Mouse (Mus musculus): ENCODE data around the gene 2510002D24Rik. TPM values are rescaled to one million over a fixed set of nuclear protein-coding genes. Genes with fewer than 3 reads are reported as not detected.

2510002D24Rik gene
- total RNA-seq (2021) = 10 to 100 TPM; 18.3 to 19.6 TPM
- long read RNA-seq, experiment 1, transcript 2510002D24Rik-201 (3 exons, 1,281 nt) = major isoform, 22 of 25 reads
- long read RNA-seq, experiment 1, partial matches to known transcripts = 1 of 25 reads
- long read RNA-seq, experiment 1, other reads (novel, unspliced or antisense) = 0 of 25 reads
- long read RNA-seq, experiment 2, transcript 2510002D24Rik-201 (3 exons, 1,281 nt) = major isoform, 19 of 23 reads
- long read RNA-seq, experiment 2, partial matches to known transcripts = 0 of 23 reads
- long read RNA-seq, experiment 2, other reads (novel, unspliced or antisense) = 1 of 23 reads

GRCm38 (mm10) chr16:18836468-18837208 is at the start of gene 2510002D24Rik, which contains the start of gene Gm28539:
TSS of gene 2510002D24Rik (plus strand) at chr16:18836578.
TSS of gene Gm28539 (plus strand) at chr16:18836584.
- peak; percentile 89 for DNase-seq

- no peak for DNase-seq
Measured at GRCm38 (mm10) chr16:18786652-18787051, 49.7 kb upstream of the 2510002D24Rik start.

DNA sequence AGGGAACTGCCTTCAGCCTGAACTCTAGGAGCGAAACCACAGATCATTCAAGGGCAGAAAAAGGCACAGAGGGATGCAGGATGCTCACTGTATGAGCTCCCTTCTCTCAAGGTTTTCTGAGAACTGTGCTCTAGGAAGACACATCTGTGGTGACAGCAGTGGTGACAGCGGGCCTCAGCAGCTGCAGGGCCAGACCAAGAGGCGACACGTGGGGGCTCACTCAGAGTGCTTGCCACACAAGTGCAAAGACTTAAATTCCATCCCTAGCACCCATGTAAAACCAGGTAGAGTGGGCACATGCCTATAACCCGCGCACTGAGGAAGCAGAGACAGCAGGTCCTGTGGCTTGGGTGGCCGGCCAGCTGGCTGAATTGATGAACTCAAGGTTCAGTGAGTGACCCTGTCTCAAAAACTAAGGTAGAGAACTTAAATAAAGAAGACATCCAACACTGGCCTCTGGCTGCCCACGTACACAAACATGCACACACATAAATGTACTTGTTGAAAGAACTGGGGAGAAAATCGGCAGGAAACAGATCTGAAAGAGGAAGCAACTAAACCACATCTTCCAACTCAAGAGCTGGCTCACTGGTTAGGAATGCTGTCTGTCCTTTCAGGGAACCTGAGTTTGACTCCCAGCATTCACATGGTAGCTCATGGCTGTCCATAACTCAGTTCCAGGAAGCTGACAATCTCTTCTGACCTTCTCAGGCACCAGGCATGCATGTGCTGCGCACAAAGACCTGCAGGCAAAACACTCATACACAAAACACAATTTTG is 47.6 kb upstream of the 2510002D24Rik start:
- DNase-seq = no peak

DNA sequence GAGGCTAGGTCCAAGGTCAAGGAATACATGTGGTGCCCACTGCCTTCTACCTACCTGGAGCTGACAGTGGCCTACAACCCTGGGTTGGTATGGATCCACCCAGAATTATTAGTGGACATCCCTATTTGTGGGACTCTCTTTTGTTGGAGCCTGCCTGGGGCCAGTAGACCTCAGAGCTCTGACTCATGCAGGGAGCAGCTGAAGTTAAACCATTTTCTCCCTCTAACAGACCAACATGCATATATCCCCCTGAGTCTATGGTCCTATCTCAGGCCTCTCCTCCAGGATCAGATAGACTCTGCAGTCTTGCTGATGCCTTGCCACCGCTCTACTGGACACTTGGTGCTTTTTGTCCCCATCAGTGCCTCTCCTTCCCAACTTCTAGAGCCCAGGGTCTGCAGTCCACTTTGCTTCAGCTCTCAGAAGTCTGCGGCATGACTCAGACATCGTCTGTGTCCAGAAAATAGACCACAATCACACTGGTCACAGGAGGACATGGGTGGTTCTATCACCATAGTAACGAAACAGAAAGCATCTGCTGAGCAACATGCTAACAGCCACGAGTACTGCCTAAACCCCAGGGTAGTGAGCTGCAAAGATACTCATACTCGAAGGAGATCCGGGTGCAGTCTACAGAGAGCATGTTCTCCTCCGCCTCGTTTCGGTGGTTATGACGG is 41.0 kb upstream of the 2510002D24Rik start:
- no peak for DNase-seq

DNA sequence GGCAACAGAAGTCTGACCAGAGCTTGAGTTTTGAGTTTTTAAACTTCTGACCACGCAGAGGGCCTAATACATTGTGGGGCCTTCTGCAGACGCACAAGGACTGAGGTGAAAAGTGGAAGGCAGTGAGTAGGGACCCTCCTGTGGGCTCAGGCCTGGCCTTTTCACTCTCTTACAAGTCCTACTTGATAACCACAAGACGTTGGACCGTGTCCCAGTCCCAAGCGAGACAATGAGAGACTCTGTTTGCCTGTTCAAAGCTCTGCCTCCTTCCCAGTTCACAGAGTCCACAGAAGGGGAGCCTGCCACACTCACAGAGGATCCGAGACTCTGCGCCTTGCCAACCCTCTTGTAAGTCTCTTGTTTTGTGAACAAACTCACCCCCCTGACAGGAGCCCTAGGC is 39.7 kb upstream of the 2510002D24Rik start:
- DNase-seq = no peak

DNA sequence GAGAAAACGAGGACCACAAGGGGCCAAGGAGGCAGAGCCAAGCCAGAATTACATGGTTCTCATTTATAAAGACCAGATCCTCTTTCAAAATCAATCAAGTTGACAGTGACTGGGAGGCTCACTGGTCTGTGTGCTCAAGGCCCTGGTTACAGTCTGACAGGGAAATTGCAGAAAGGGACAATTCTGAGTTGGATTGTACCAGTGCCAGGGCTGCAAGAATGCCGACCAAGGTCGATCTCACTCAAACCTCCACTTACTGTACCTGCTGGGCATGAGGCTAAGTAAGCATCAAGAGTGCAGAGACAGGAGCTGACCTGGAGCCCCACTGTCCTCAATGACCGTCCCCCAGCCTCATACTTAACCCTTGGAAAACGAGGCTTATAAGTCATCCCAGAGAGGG is 38.2 kb upstream of the 2510002D24Rik start:
- no peak for DNase-seq

DNA sequence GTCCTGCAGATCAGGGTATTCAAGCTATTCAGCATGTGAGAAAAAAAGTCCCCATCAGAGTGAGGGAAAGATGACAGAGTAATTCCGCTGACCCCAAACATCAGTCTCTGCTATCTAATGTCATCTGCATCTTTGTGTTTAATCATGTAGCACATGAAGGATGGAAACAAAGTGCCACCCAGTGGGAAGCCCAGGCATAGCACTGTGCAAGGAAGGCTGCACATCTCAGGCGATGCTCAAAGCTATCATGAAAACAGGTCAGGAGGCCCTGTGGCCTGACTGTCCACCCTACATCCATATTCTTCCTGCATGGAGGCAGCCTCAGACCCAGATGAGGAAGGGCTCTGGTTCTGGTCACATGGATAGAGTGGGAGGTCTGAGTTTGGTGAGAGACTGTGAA is 37.5 kb upstream of the 2510002D24Rik start:
- peak; percentile 43 for DNase-seq

- no peak for DNase-seq
Measured at GRCm38 (mm10) chr16:18805746-18806145, 30.6 kb upstream of the 2510002D24Rik start.

GRCm38 (mm10) chr16:18809001-18809400 is 27.4 kb upstream of the 2510002D24Rik start:
- no peak for DNase-seq

- DNase-seq = no peak
Measured at GRCm38 (mm10) chr16:18811032-18811431, 25.3 kb upstream of the 2510002D24Rik start.

DNA sequence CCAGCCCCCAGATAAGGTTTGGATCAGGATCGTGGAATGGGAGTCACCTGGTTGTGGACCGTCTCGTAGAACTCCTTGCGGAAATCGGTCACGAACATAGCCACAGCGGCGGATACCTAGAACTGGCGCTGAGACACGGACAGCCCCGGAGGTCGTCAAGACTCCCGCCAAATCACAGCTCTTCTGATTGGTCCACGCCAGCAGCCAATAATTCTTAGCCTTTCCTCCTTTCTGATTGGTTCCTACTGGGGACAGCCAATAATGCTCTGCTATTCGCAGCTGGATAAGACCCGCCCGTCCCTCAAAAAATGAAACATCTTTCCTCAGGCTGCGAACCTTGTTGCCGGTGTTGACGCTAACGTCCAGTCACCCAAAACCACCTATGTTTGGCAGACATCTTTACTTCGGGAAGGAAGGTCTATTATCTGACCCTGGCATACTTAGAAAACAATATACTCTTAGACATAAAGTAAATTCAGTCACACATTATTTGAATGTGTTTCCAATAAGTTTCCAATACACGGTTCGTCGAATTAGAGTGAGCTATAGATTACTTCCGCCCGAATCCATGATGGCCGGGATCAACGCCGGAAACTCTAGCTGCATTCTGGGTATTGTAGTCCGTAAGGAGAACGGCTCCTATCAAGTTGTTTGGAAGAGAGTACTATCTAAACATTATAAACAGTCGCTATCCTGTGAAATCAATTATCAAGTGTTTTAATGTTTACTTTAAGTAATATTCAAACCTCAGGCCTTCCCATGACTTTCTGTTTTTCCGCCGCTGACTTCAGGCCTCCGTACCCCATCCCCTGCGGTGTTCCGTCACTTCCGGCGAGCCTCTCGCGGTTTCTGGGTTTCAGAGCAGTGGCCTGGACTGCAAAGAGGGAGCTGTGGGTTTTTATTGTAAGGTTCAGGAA is 24.7 kb upstream of the 2510002D24Rik start, which contains the start of the genes Ufd1 and Cdc45:
Ufd1 (plus strand) TSS at position 312 of the 917 bp plus-strand sequence.
Cdc45 (minus strand) TSS at position 520 of the 917 bp plus-strand sequence.
- peak; percentile 84 for DNase-seq

- DNase-seq = no peak
Measured at GRCm38 (mm10) chr16:18812385-18812910, 23.9 kb upstream of the 2510002D24Rik start.

GRCm38 (mm10) chr16:18822356-18822755 is 14.0 kb upstream of the 2510002D24Rik start:
- no peak for DNase-seq

DNA sequence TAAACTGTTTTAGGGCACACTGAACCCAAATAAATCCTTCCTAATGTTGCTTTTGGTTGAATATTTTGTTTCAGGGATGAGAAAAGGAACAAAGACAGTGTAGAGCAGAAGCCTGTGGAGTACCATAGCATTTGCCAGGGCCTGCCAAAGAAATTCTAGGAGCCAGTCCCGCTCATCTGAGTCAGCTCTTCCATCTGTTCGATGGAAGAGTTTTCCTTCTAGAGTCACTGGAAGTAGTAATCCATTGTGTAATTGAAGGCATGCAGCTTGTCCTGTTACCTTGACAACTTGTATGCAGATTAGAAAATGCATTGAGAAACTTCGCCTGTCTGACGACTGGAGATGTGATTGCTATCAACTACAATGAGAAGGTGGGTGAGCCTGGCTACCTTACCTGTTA is 13.5 kb upstream of the 2510002D24Rik start:
- DNase-seq = no peak

DNA sequence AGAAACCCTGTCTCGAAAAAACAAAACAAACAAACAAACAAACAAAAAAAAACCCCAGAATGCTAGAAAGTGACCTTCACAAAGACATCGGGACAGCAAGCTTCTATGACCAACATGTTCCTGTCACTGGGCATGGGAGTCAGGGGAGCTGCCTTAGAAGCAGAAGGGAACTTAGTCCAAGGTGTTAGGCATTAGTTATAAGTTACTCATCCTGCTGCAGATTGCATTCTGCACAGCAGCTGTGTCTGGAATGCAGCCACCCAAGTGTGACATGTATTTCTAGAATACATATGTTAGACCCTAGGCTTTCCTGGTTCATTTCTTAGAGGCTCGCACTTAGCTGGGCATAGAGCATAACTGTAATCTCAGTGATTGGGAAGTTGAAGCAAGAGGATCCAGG is 7.7 kb upstream of the 2510002D24Rik start:
- no peak for DNase-seq

DNA sequence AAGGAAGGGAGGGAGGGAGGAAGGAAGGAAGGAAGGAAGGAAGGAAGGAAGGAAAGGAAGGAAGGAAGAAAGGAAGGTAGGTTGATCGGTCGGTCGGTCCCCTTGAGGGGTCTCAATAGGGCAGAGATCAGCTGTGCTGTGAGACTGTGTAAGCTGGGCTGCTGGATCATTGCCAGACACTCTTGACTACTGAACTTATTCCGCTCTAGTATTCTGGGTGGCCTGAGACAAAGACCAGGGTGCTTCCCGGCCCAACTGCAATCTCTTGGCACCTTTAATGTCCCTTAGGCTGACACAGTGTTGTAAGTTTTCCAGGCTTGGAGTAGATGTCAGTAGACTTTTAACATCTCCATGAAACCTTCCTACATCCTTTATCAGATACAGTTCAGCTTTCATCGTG is 7.3 kb upstream of the 2510002D24Rik start:
- DNase-seq = no peak

GRCm38 (mm10) chr16:18833486-18833885 is 2.9 kb upstream of the 2510002D24Rik start:
- no peak for DNase-seq

- DNase-seq = no peak
Measured at GRCm38 (mm10) chr16:18836073-18836467, 308 bp upstream of the 2510002D24Rik start.

DNA sequence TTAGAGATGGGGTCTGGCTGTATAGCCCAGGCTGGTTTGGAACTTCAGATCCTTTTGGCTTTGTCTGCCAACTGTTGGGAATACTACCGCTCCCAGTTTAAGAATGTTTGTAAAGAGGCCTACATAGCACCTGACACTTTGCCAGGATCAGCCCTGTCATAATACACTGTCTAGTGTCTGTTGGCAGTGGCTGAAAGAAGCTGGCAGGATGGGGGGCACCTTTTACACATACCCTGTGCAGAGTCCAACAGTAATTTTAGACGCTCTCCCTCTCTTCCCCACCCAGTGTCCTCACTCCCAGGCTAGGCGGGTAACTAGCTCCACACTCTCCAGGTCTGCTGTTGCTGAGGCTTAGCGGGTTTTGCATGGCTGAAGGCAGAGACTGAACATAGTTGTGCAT is 2.0 kb downstream of the 2510002D24Rik start:
- DNase-seq = no peak

DNA sequence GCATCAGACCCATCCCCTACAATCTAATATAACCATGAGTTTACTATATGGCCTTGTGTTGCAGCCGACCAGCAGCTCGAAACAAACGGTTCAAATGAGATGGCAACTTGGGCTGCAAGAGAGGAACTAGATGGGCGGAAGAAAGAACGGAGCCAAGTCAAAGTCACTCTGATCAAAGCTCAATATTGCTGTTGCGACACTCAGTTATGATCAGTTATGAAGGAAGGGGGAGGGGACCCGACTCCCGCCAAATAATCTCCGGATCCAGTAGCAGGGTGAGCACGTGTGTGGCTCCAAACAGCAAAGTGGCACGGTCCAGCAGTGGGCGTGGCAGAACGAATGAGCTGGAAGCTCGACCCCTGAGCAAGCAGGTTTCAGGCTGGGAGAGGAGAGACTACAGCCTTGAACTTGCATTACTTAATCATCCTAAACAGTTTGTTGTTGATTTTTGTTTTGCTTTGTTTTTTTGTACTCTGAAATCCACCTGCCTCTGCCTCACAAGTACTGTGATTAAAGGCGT is 10.0 kb downstream of the 2510002D24Rik start:
- no peak for DNase-seq

All from gastrocnemius, postnatal 10 days (tissue).